Mouse (Mus musculus) kidney, embryonic 15.5 days (tissue): ENCODE data around the gene Dnah2. TPM values are rescaled to one million over a fixed set of nuclear protein-coding genes. Genes with fewer than 3 reads are reported as not detected.

Experiments
- ATAC-seq: fragments of 200-750 bp; cut with Nextera tagmentation; replicated peaks from 2 replicates; pipeline ENCODE4 v1.8.0; 2017; ENCODE audit warnings: moderate TSS enrichment; ENCODE audit not compliant: low FRiP score
- H3K27ac ChIP-seq: fragments of 300-500 bp; sonication (generic); 2 replicates; pipeline ENCODE4 v1.5.1; 2015; ENCODE audit warnings: mild to moderate bottlenecking, inconsistent platforms
- H3K27me3 ChIP-seq: fragments of 300-500 bp; sonication (generic); 2 replicates; pipeline ENCODE4 v1.6.1; 2015; ENCODE audit warnings: inconsistent platforms
- H3K36me3 ChIP-seq: fragments of 300-500 bp; sonication (generic); 2 replicates; pipeline ENCODE4 v1.6.1; 2015; ENCODE audit warnings: inconsistent platforms
- H3K4me1 ChIP-seq: fragments of 300-500 bp; sonication (generic); 2 replicates; pipeline ENCODE4 v1.6.1; 2015; ENCODE audit warnings: inconsistent platforms
- H3K4me2 ChIP-seq: fragments of 300-500 bp; sonication (generic); 2 replicates; pipeline ENCODE4 v1.6.1; 2015; ENCODE audit warnings: moderate library complexity, mild to moderate bottlenecking, inconsistent platforms
- H3K4me3 ChIP-seq: fragments of 300-500 bp; sonication (generic); replicated peaks from 2 replicates; pipeline ENCODE4 v1.5.1; 2015; ENCODE audit warnings: mild to moderate bottlenecking, inconsistent platforms
- H3K9ac ChIP-seq: fragments of 300-500 bp; sonication (generic); 2 replicates; pipeline ENCODE4 v1.6.1; 2015; ENCODE audit warnings: mild to moderate bottlenecking, inconsistent platforms
- H3K9me3 ChIP-seq: fragments of 300-500 bp; sonication (generic); replicated peaks from 2 replicates; pipeline ENCODE4 v1.6.1; 2016; ENCODE audit warnings: inconsistent platforms
- WGBS: fragments of 180-500 bp; shearing (Covaris S2); methylation state at CpG from one replicate; pipeline ENCODE4 v1.1.7; 2015; ENCODE audit warnings: mixed read lengths; 5-methylcytosine and 5-hydroxymethylcytosine counted together
- polyA plus RNA-seq: library from polyadenylated mRNA; unstranded; fragments of >200 nt; fragmentation: Nextera tagmentation; extraction: Ambion mirVana; gene quantifications from 2 replicates; pipeline ENCODE4 v1.2.1, GENCODE M21; 2015

Gene Dnah2
- polyA plus RNA-seq, 1 experiment from 2014 or later: 0.73 TPM

DNA sequence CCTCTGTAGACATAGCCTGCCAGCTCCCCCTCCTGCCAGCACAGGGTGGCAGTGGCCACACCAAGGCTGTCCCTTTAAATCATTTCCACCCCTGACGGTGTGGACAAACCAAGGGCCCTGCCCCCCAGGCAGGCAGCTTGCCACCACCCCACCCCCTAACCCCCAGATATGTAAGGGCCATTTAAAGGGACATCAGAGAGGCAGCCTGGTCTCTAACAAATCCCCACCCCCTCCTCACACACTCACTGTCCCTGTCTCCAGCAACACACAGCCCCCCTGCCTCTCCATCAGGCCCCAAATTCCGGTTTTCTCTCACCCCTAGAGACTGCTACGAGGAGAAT, 133.6 kb downstream of the Dnah2 start:
- WGBS: 2% methylated on average over 3 of the region's 3 CpGs

DNA sequence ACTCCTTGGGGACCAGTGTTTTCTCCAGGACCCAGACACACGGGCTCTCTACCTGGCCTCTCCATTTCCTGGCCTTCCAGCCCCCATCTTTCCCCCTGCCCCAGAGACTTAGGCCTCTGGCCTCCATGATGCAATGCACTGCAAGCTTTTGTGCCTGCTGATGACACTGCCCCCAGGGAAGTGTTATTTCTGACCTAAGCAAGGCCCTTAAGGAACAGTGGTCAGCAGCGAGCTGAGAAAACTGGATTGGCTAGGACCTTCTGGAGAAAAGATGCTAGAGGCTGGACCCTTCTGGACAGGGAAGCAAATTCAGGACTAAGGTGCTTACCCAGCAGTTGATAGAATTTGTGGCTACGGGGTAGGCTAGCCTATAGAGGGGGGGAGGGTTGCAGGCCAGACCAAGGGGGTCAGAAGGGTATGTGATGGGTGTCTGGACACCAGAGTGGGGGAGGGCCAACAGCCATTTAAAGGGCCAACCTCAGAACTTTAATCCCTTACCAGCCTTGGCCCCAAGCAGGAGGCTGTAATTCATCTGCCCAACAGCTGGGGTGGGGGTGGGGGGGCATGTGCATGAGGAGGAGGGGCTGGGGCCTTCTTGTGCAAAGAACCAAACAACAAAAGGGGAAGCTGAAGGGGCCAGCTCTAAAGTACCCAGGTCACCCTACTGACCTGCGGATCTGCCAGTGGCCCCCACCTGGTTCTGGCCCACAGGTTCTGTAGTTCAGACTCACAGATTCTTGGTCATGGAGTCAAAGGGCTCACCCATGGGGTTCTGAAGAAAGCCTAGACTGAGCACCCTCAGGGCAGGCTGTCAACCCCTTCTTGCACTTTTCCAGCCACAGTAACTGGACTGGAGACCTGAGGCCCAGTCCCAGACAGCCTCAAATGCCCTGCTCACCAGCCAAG, 134.2 kb downstream of the Dnah2 start:
- Histone ChIP-seq H3K9me3 (no peaks in the 10 kb centered on the region), H3K9ac (peak overlapping the region; percentile 70), H3K4me2 (peak overlapping the region; percentile 95), H3K27ac (peak overlapping the region; percentile 97), H3K27me3 (no peaks in the 10 kb centered on the region), H3K4me3 (peak overlapping the region; percentile 77), H3K36me3 (peaks cover 16% of the 10 kb centered on the region), H3K4me1 (peaks cover 72% of the 10 kb centered on the region)
- ATAC-seq: no peak
- 10% methylated on average over 4 of the region's 4 CpGs for WGBS

More for the DNA sequence above, 133.6 kb downstream of the Dnah2 start:
- peak overlapping the region; percentile 70 for H3K9ac ChIP-seq
- no peaks in the 10 kb centered on the region for H3K27me3 ChIP-seq
- H3K9me3 ChIP-seq: no peaks in the 10 kb centered on the region
- ATAC-seq: peak; percentile 13; the same call in 1 of the 2 replicates
- peak overlapping the region; percentile 97 for H3K27ac ChIP-seq
- peaks cover 78% of the 10 kb centered on the region for H3K4me1 ChIP-seq
- peak overlapping the region; percentile 95 for H3K4me2 ChIP-seq
- peak overlapping the region; percentile 77 for H3K4me3 ChIP-seq
- H3K36me3 ChIP-seq: peaks cover 16% of the 10 kb centered on the region

DNA sequence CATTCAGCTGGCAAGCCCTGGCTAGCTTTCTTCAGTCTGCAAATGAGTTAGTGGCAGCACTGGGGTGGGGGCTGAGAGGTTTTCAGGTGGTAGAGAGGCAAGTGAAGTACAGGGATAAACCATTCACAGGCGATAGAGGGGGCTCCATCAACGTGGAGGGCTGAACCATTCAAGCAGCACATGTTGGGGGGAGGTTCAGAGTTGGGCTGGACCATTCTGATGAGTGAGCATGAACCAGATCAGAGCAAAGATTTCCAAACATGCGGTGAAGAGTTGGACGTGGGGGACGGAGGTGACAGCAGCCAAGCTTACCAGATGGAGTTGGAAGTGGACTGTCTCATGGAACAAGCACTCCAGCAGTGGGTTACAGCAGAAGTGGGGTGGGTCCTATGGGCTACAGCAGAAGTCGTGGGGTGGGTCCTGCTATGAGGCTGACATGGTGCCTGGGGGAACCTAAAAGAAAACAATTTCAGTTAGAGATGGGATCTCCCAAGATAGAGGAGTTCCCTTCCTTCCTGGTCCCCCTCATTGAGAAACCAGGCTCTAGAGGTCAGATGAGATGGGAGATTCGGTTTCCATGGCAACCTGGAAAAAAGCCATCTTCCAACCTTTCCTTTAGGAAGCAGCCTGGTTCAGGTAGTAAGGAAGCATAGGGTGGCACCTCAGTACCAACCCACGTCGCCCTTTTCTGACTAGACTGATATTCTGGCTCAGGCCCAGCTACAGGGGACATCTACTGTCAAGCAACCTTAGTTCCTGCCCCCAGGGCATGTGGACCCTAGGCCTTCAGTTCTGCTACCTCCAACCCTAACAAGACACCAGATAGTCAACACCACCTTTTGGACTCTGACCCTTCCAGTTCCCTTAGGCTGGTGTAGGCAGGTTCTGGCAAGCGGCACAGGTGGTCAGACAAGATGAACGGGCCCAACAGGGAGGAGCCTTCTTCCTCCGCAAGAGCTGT, 135.4 kb downstream of the Dnah2 start, which contains the start of gene Kdm6b:
Kdm6b (minus strand) TSS at position 455 of the 961 bp plus-strand sequence.
- no peaks in the 10 kb centered on the region for H3K27me3 ChIP-seq
- 30% methylated on average over 12 of the region's 12 CpGs for WGBS
- ATAC-seq: no peak
- peak within 1 kb of the TSS; percentile 83 for H3K9ac ChIP-seq
- H3K4me2 ChIP-seq: peak within 1 kb of the TSS; percentile 95
- no peaks in the 10 kb centered on the region for H3K9me3 ChIP-seq
- H3K27ac ChIP-seq: peak within 1 kb of the TSS; percentile 97
- H3K4me3 ChIP-seq: peak within 1 kb of the TSS; percentile 77
- peaks cover 70% of the 10 kb centered on the region for H3K4me1 ChIP-seq
- H3K36me3 ChIP-seq: peaks cover 16% of the 10 kb centered on the region

DNA sequence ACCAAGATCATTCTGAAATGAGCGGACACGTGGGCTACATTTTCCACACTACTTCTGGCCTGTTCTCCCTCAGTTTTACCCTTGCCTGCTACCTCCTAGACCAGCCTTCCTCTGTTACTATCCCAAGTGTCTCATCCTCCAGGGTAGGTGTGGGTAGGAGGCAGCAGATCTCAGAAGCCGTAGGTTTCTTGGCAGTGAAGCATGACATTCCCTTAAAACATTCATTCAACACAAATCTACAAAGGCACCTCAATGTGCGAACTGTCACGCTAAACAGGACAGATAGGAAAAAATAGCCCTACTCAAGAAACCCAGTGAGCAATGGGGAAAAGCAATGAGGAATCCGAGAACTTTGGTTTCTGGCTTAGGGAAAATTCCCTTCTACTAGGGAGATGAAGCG, 136.4 kb downstream of the Dnah2 start:
- 51% methylated on average over 7 of the region's 7 CpGs for WGBS
- no peaks in the 10 kb centered on the region for H3K27me3 ChIP-seq
- H3K4me1 ChIP-seq: peaks cover 70% of the 10 kb centered on the region
- H3K4me2 ChIP-seq: peak overlapping the region; percentile 95
- 0 out of 2 replicates have a peak overlapping the region, but pooled peaks have one; percentile 83 for H3K9ac ChIP-seq
- peaks cover 24% of the 10 kb centered on the region for H3K36me3 ChIP-seq
- peak overlapping the region; percentile 77 for H3K4me3 ChIP-seq
- H3K9me3 ChIP-seq: no peaks in the 10 kb centered on the region
- ATAC-seq: no peak
- peak overlapping the region; percentile 97 for H3K27ac ChIP-seq

DNA sequence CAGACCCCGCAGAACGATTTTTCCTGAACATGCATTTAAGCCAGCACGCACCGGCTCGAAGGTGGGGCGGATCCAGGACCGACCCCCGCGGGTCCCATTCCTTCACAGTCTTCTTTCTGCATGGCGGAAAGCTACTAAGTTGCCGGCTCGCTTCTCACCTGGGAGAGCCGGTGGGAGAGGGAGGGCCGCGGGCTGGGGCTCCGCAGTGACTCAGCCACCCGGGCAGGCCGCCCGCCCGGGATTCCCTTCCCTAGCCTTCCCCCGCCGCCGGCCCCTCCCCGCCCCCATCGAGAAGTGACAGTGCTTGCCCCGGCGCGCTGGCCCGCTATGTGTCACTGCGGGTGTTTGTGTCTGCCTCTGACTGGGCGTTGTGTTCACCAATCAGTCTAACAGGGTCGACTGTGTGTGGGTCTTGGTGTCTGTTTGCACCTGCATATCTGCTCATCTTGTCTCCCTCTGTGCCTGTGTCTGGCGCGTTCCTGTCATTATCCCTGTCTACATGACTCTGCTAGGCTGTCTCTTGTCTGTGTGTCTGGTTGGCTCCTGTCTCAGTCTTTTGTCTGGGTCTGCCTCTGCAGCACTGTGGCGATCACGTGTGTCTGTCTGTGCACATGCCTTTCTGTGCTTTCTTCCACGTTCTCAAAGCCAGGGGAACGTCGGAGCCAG, 137.2 kb downstream of the Dnah2 start:
- Histone ChIP-seq H3K9ac (peak overlapping the region; percentile 83), H3K9me3 (no peaks in the 10 kb centered on the region), H3K27me3 (no peaks in the 10 kb centered on the region), H3K36me3 (peaks cover 33% of the 10 kb centered on the region), H3K4me2 (peak overlapping the region; percentile 95), H3K4me1 (peaks cover 65% of the 10 kb centered on the region), H3K4me3 (peak overlapping the region; percentile 77), H3K27ac (peak overlapping the region; percentile 97)
- ATAC-seq: no peak
- WGBS: under 1% methylated on average over 39 of the region's 39 CpGs

DNA sequence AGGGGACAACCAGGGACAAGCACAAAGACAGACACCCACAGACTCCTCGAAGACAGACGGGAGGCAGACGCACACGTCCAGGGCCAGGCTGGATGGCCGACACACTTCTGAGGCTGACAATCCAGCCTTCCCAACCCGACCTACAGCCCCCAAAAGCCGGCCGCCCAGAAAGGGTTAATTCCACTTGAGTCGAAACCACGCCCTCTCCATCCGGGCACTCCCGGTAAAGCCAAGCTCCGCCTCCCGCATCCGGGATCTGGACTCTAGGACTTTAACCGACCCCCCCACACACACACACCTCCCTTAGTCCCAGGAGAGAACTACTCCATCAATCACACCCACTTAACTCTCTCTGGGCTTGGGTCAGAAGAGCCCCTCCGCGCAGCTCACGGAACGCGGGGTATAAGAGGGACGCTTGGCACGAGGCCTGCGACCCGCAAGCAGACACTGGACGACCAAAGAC, 137.8 kb downstream of the Dnah2 start:
- peak; percentile 57 for ATAC-seq
- H3K4me1 ChIP-seq: peaks cover 63% of the 10 kb centered on the region
- H3K4me3 ChIP-seq: peak overlapping the region; percentile 77
- no peaks in the 10 kb centered on the region for H3K9me3 ChIP-seq
- H3K4me2 ChIP-seq: peak overlapping the region; percentile 95
- no peaks in the 10 kb centered on the region for H3K27me3 ChIP-seq
- H3K27ac ChIP-seq: peak overlapping the region; percentile 97
- peaks cover 38% of the 10 kb centered on the region for H3K36me3 ChIP-seq
- 0% methylated on average over 26 of the region's 26 CpGs for WGBS
- peak overlapping the region; percentile 83 for H3K9ac ChIP-seq

DNA sequence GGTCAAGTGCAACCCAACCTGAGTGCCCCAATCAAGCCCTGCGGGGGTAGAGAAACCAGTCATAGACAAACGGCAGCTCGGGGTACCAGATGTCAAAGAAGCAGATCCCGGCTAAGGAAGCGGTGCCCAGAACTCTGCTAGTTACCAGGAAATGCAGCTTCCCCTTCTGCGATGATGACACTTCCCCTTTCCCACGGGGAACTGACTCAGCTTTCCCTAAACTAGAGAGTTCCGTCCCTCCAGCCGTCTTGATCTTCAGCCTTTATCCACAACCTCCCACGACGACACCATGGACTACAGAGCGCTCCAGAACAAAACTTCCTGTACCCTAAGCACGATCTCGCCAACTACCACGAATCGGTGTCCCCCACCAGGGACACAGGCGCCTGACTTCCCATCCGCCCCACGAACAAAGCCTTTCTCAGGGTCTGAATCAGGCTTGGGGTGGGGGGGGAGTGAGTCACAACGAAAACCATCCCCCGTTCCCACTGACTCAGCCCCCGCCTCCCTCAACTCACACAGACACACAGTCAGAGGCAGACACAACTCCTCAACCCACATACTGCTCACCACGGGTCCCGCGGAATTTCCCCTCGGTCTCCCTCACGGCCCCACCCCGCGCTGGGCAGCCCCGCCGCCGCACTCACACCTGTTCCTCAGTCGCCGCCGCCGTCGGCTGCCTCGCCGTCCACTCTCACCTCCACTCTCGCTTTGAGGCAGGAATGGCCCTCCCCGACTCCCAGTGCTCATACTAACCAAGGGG, 138.4 kb downstream of the Dnah2 start:
- Histone ChIP-seq H3K36me3 (peaks cover 45% of the 10 kb centered on the region), H3K27me3 (no peaks in the 10 kb centered on the region), H3K4me1 (peaks cover 63% of the 10 kb centered on the region), H3K9me3 (no peaks in the 10 kb centered on the region), H3K4me3 (peak overlapping the region; percentile 77), H3K27ac (peak overlapping the region; percentile 97), H3K9ac (peak overlapping the region; percentile 83), H3K4me2 (peak overlapping the region; percentile 95)
- WGBS: under 1% methylated on average over 41 of the region's 41 CpGs
- ATAC-seq: peak; percentile 8

DNA sequence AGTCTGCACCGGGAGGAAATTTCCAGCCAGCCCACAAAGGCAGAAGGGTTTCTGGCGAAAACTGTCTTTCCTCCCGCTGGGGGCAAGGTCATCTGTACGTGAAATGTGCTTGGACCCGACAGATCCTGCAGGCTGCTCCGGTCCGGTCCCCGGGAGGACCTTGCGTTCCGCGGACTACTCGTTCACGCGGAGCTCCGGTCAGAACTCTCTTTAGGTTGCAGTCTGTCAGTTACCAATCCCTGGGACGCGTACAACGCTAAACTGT, 138.9 kb downstream of the Dnah2 start:
- no peaks in the 10 kb centered on the region for H3K27me3 ChIP-seq
- H3K4me2 ChIP-seq: peak overlapping the region; percentile 95
- under 1% methylated on average over 18 of the region's 18 CpGs for WGBS
- peaks cover 50% of the 10 kb centered on the region for H3K36me3 ChIP-seq
- H3K4me3 ChIP-seq: peak overlapping the region; percentile 77
- H3K27ac ChIP-seq: peak overlapping the region; percentile 97
- no peaks in the 10 kb centered on the region for H3K9me3 ChIP-seq
- peaks cover 59% of the 10 kb centered on the region for H3K4me1 ChIP-seq
- ATAC-seq: no peak
- H3K9ac ChIP-seq: peak overlapping the region; percentile 83

DNA sequence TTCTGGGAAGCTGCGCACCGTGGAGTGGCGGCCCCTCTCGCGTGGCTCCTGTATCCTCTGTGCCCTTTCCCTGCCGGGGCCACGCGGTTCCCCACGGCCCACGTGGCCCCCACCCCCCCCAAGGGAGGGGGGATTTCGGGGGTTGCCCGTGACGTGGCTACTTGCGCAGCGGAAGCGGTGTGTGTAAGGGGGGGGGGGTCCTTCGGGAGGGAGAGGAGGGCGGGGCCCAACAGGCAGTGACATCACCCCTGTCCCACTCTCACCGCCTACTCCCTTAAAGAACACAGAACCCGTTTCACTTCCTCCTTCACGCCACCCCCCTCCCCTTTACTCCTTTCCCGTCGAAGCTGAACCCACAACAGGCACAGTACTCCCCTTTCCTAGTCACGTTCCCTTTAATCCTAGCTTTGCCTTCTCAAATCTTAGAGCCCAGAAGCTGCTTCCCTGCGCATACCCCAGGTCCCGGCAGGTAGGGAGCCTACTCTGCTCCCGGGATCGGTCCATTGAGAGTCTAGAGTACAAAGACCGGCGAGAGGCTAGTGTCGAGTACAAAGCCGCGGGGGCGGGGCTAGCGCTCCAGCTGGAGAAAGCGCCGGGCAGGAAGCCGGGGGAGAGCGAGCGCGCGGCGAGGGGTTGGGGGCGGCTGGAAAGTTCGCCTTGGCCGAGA, 139.4 kb downstream of the Dnah2 start:
- H3K4me3 ChIP-seq: peak overlapping the region; percentile 77
- WGBS: under 1% methylated on average over 41 of the region's 46 CpGs
- no peaks in the 10 kb centered on the region for H3K27me3 ChIP-seq
- H3K4me1 ChIP-seq: peaks cover 54% of the 10 kb centered on the region
- H3K9ac ChIP-seq: peak overlapping the region; percentile 83
- peak overlapping the region; percentile 97 for H3K27ac ChIP-seq
- no peaks in the 10 kb centered on the region for H3K9me3 ChIP-seq
- peak overlapping the region; percentile 95 for H3K4me2 ChIP-seq
- ATAC-seq: peak; percentile 38
- peaks cover 54% of the 10 kb centered on the region for H3K36me3 ChIP-seq

DNA sequence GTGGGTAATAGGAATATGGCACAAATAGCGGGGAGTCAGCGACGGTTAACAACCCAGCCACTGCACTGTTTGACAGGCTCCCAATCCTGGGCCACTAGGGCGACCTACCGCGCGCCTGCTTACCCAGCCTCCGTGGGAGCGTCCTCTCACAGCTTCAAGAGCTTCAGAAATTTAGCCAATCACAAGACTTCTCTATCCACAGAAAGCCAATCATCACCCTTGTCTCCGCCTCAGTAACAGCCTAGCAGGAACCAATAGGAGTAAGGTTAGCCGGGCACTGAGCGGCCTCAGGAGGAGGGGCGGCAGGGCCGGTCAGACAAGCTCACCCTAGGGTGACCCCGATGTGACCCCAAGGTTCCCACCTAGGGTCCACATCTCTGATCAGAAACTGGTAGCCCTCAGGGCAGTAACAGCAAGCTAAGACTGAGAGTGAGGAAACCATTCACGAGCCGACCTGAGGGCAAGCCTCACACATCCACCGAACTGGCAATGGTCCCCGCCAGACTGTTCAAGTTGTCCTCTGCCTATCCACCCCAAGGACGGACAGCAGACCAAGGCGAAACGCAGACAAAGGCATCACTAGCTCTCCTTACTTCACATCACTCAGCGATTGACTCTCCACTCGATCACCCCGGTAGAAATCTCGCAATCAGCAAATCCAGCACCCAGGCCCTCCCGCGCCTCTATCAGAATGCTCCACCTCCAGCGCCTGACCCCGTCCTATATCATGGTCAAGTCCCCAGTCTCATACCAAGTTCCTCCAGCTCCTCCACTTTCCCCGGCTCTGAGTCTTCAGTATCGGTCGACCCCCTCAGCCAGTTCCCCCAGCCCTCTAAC, 140.2 kb downstream of the Dnah2 start:
- Histone ChIP-seq H3K4me1 (peaks cover 47% of the 10 kb centered on the region), H3K4me3 (peak overlapping the region; percentile 77), H3K9ac (peak overlapping the region; percentile 83), H3K27me3 (no peaks in the 10 kb centered on the region), H3K9me3 (no peaks in the 10 kb centered on the region), H3K27ac (peak overlapping the region; percentile 97), H3K36me3 (peaks cover 62% of the 10 kb centered on the region), H3K4me2 (peak overlapping the region; percentile 95)
- ATAC-seq: peak; percentile 73
- under 1% methylated on average over 33 of the region's 33 CpGs for WGBS
